Mouse (Mus musculus): ENCODE data around the gene Akr1b8. TPM values are rescaled to one million over a fixed set of nuclear protein-coding genes. Genes with fewer than 3 reads are reported as not detected.
"Not testable (repeated sequence)": the region's sequence is repeated elsewhere in the genome, so short reads cannot be mapped to it uniquely, and the experiment has no call there.

The Akr1b8 gene
- total RNA-seq, 2 experiments from 2014 or later = 2.8 to 5.0 TPM

DNA sequence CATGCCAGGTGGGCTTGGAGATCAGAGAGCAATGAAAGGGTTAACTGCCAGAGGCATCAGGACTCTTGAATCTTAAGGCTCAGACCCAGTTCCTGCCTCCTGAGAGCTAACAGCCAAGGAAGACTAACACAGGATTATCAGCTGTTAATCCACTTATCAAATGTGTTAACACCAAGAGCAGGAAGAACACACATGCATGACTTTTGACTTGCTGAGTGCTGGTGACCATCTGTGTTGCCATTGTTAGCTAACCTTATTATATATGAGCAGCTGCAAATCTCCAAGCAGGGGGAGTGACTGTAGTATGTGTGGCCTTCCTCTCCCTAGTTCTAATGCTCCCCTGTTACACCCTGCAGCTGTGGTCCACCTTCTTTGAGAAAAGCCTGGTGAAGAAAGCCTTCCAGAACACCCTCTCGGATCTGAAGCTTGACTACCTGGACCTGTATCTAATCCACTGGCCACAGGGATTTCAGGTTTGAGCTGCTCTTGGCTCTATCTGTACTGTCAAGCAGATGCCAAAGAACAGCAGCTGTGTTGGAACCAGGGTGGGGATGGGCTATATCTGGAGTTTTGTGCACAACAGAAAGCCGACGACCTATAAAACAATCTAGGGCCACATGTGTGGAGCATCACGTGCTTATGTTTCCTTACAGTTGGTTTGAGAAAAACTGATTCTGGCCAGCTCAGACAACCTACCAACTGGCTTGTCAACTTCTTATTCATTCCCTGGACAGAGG is 34.7 kb downstream of the Akr1b8 start:
- DNase-seq = no peak

DNA sequence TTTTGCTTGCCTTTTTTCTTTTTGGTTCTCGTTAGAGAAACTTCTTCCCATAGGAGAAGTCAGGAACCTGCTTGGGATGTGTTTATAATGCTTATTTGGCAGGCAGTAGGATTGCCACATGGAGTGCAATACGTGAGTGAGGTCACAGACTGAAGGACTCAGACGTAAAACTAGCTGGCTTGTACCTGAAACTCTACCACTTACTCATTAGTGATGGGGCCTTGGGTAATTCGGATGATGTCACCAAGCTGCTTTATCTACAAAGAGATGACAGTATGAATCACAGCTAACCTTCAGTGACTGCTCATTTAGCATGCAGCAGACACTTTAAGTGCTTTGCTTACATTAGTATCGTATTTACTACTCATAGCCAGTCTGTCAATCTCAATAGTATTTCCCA is 42.0 kb downstream of the Akr1b8 start:
- no peak for DNase-seq
- intact Hi-C loops (cut with DNase I; ENCODE audit: low total_unique reads) = loop anchor here (10.0 kb wide), 1 partner anchor 49 kb away; no protein-coding TSS in a partner anchor

More for the DNA sequence above, 34.7 kb downstream of the Akr1b8 start:
- intact Hi-C loops (cut with DNase I; ENCODE audit: low total_unique reads) = no loop called here

GRCm38 (mm10) chr6:34398431-34398830 is 44.5 kb downstream of the Akr1b8 start:
- DNase-seq = no peak
- intact Hi-C loops (cut with DNase I; ENCODE audit: low total_unique reads) = loop anchor here (10.0 kb wide), 1 partner anchor 46 kb away; no protein-coding TSS in a partner anchor

- intact Hi-C loops (cut with DNase I; ENCODE audit: low total_unique reads) = loop anchor here (10.0 kb wide), 1 partner anchor 45 kb away; no protein-coding TSS in a partner anchor
- DNase-seq = no peak
These were observed 45.8 kb downstream of the Akr1b8 start for GRCm38 (mm10) chr6:34399606-34400220.

GRCm38 (mm10) chr6:34400696-34401095 is 46.8 kb downstream of the Akr1b8 start:
- DNase-seq = no peak
- intact Hi-C loops (cut with DNase I; ENCODE audit: low total_unique reads) = no loop called here

- no peak for DNase-seq
- intact Hi-C loops (cut with DNase I; ENCODE audit: low total_unique reads) = no loop called here
These were observed 52.8 kb downstream of the Akr1b8 start for GRCm38 (mm10) chr6:34406746-34407145.

- intact Hi-C loops (cut with DNase I; ENCODE audit: low total_unique reads) = no loop called here
These were observed 53.5 kb downstream of the Akr1b8 start for GRCm38 (mm10) chr6:34407403-34407802.

DNA sequence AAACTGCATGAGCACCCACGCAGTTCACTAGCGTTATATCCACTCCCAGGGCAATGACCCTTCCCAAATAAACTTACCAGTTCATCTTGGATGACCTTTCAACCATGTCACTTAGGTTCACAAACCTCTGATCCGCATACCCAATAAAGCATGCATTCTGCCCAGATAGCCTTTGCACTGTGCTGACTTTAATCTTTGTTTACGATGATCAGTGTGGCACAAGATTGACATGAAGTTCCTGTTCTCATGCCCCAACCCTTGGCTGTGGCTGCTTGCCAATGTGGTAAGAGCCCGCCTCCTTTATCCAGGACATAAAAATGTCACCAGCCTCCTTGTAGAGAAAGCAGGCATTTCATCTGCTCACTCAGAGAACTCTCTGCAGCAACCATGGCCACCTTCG is 58.1 kb downstream of the Akr1b8 start, which contains the start of gene Akr1b7:
TSS of gene Akr1b7 (plus strand) at position 312 of the 400 bp plus-strand sequence.
- intact Hi-C loops (cut with DNase I; ENCODE audit: low total_unique reads) = no loop called here
- DNase-seq = no peak

More at GRCm38 (mm10) chr6:34407403-34407802, 53.5 kb downstream of the Akr1b8 start:
- DNase-seq = no peak

DNA sequence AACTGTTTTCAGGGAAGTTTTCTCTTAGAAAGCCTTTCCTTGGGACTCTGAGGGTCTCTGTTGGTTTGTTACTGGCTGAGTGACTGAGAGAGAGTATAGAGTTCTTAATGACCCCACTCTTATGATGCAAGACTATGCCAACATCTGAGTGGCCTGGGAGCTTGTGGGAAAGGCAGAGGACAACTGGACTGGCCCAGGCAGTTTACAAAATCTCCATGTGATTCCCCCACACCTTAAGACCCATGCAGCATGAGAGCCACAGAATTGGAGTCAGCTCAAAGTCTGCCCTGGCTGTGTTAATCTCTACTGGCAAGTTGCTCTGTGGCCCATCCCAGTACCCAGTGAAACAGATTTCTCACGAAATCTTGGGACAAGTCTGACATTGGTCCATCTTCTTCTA is 58.8 kb downstream of the Akr1b8 start:
- intact Hi-C loops (cut with DNase I; ENCODE audit: low total_unique reads) = no loop called here
- no peak for DNase-seq

- intact Hi-C loops (cut with DNase I; ENCODE audit: low total_unique reads); DNase-seq: not testable (repeated sequence)
These were observed 59.5 kb downstream of the Akr1b8 start for GRCm38 (mm10) chr6:34413386-34413785.

GRCm38 (mm10) chr6:34416521-34416920 is 62.6 kb downstream of the Akr1b8 start:
- intact Hi-C loops (cut with DNase I; ENCODE audit: low total_unique reads) = no loop called here
- no peak for DNase-seq

Other genes starting within 250 kb of the Akr1b8 start
- 10 to 100 TPM in 1 of 2 experiments, 1 to 10 TPM in 1; 7.0 to 10.6 TPM for gene Slc35b4, start 177.0 kb upstream of the Akr1b8 start, total RNA-seq (2021)
- 100 to 1,000 TPM; 202 to 210 TPM for gene Akr1b3, start 36.6 kb upstream of the Akr1b8 start, total RNA-seq (2021)
- gene Akr1b10, start 30.1 kb downstream of the Akr1b8 start, total RNA-seq (2021) = 10 to 100 TPM; 36.4 to 50.5 TPM
- gene Akr1b7, start 58.2 kb downstream of the Akr1b8 start, total RNA-seq (2021) = not detected
- 10 to 100 TPM; 42.7 to 53.8 TPM for gene Bpgm, start 122.1 kb downstream of the Akr1b8 start, total RNA-seq (2021)
- 10 to 100 TPM; 51.7 to 53.7 TPM for gene Cald1, start 244.4 kb downstream of the Akr1b8 start, total RNA-seq (2021)

Data from gastrocnemius, postnatal 14 days (tissue).